Mouse (Mus musculus): Measurements from ENCODE around the gene Tsfm.

DNA sequence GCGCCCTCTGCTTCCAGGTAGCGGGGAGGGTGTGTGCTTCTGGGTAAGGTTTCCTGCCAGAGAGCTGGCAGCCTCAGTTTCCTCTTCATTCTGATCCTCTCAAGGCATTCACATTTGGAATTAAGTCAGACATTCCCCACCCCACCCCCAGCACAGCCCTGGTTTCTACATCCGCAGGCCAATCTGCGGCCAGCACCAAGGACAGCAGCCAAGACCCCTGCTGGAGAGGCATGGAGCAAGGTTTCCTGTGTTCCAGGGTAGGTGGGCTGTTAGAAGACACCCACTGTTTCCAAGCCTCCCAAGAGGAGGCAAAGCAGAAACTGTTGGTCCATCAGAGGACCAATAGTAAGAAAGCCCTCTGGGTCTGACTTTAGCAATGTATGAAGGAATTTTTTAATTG, 24.0 kb upstream of the Tsfm start:
- TF ChIP-seq CTCF (IDR thresholded peaks at IDR 0.05; ENCODE audit: low read depth) (peak; percentile 6; the same call in 1 of the 2 replicates), EP300 (IDR thresholded peaks at IDR 0.05; ENCODE audit: low read depth) (no peak)
